Mouse (Mus musculus) effector memory CD4-positive, alpha-beta T cell, adult 7 months (primary cell): Measurements from ENCODE around the gene Omp. TPM values are rescaled to one million over a fixed set of nuclear protein-coding genes. Genes with fewer than 3 reads are reported as not detected.

Experiments
- polyA plus RNA-seq: library from polyadenylated mRNA; unstranded; fragments of 100-300 nt; shearing (Covaris generic); gene quantifications from one replicate; pipeline ENCODE4 v1.2.1, GENCODE M21; 2017

Gene Omp
- polyA plus RNA-seq = not detected

DNA sequence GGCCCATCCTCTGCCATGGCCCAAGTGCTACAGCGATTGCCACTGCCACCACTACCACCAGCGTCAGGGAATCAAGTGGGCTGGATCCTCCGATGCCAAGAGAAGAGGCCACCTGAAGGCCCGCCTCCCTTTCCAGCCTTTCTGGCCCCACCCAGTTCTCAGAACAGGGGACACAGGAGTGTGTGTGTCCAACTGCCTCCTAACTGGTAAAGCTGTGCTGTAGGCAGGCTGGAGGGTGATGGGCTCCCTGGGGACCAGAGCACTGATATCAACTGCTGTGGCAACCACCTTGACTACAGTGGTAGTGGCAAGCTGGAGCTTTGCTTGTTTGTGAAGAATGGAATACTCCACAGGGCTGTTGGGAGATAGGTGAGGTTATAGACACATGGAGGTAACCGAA is at the start of gene Omp:
Omp (minus strand) TSS at position 101 of the 400 bp plus-strand sequence.

GRCm38 (mm10) chr7:98177929-98178559 is 32.7 kb upstream of the Omp start, which contains the start of gene Capn5:
Gene Capn5, minus strand, starts transcription at chr7:98178274.

GRCm38 (mm10) chr7:98119179-98119960 is 25.9 kb downstream of the Omp start, which contains the start of gene Myo7a:
Gene Myo7a, minus strand, starts transcription at chr7:98119524.

Other genes with a start within 250 kb of the Omp start
- gene Gdpd4, start 225.5 kb downstream of the Omp start, polyA plus RNA-seq = not detected
- gene Myo7a, start 26.0 kb downstream of the Omp start, polyA plus RNA-seq = 2.0 TPM
- 0.49 TPM for gene Capn5, start 32.8 kb upstream of the Omp start, polyA plus RNA-seq
- not detected for gene B3gnt6, start 54.0 kb upstream of the Omp start, polyA plus RNA-seq
- gene Acer3, start 175.7 kb upstream of the Omp start, polyA plus RNA-seq = 9.2 TPM
- gene Tsku, start 215.8 kb upstream of the Omp start, polyA plus RNA-seq = not detected